Mouse (Mus musculus) right cerebral cortex, postnatal 4 days (tissue): ENCODE data around the gene Kif26b.

Source experiments
- DNase-seq: peaks from one replicate; pipeline ENCODE4 v3.0.0-alpha.2; 2022

Gene Kif26b

DNA sequence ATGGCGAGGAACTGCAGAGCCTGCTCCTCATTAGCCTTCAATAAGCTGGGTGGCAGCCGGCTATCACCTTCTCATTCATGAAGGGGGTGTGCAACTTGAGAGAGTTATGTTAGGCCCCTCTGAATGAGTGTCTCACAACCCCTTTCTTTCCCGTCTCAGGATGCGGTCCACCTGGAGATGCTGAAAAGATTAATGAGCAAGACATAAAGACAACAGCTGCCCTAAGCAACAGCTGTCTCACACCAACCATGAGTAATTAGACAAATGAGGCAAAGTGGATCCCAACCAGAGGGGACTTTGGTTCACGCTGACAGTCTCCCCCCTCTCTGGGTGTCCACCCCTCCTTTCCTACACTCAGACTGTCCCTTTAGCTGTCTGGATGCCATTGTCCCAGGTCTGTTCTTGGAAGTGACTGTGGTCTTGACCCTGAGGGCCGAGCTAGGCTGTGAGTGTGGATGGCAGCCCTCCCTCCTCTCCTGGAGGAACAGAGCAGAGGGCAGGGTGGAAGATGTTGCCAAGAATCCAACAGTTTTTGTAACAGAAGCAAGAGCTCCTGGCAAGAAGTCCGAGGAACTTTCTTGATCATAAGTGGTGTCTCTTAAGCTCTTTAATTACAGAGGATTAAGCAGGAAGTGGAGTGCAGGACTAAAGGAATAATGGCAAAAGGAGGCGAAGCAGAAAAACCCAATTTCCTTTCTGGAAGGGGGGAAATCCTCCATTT is 331.9 kb downstream of the Kif26b start:
- no peak for DNase-seq

DNA sequence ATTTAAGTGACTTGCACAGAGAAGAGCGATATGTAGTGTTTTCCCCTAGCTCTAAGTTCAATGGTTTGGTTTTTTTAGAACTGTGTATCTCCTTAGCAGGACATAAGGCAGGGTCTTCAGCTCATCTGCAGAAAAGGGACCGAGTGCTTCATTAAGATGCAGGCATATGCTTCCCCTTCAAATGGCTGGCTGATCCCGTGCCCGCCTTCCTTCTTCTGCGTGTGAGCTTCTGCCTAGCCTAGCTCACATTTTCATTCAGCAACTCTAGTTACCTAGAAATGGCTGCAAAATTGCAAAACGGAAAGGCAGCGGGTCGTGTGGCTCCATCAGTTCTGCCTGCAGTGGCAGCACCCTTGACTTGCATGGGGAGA is 332.5 kb downstream of the Kif26b start:
- DNase-seq = peak; percentile 17

DNA sequence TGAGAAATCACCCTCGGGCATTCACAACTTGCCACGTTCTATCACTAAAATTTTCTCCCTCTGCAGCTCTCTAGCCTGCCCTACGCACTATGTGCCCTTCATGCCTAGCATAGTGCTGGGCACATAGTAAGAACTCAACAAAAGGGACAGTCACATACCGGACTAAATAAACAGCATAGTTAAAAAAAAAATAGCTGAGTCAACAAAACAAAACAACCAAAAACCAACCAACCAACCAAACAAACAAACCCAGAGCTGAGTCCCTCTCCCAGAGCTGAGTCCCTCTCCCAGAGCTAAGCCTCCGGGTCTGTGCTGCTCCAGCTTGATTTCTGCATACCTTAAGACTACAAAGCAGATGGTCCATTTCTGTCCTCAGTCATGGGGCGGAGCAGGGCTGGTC is 334.8 kb downstream of the Kif26b start:
- DNase-seq = no peak

- DNase-seq = no peak
Measured at GRCm38 (mm10) chr1:178864297-178864696, 335.4 kb downstream of the Kif26b start.

- no peak for DNase-seq
Measured at GRCm38 (mm10) chr1:178866757-178867156, 337.8 kb downstream of the Kif26b start.

DNA sequence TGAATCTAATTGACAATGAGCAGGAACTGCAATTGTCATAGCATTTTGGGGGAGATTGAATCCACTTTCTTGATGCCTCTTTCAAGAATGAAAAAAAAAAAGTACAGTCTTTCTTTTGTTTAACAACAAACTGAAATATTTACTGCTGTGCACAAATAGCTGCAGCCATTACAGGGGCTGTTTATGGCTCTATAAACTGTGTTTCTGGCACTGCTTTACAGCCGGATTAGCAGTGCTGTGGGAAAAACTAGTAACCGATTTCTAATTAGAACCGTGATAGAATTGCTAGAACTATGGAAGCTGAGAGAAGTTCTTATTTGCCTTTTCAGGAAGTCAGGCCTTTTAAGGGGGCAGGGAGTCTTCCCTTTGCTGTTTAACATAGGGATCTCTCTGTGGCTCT is 342.1 kb downstream of the Kif26b start:
- DNase-seq = no peak

DNA sequence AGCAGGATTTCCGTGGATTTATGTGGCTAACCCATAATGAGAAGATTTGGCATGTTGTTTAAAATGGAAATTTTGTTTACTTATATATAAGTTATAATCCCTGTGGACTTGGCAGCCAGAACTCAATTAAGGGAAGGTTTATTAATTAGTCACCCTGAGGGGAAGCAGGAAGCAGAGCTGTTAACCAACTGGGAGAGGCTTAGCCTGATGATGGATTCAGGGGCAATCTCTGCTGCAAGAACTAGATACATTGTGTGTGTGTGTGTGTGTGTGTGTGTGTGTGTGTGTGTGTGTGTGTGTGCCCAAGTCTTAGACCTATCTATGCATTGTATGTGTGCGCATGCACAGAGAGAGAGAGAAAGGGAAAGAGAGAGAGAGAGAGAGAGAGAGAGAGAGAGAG is 348.0 kb downstream of the Kif26b start:
- no peak for DNase-seq

DNA sequence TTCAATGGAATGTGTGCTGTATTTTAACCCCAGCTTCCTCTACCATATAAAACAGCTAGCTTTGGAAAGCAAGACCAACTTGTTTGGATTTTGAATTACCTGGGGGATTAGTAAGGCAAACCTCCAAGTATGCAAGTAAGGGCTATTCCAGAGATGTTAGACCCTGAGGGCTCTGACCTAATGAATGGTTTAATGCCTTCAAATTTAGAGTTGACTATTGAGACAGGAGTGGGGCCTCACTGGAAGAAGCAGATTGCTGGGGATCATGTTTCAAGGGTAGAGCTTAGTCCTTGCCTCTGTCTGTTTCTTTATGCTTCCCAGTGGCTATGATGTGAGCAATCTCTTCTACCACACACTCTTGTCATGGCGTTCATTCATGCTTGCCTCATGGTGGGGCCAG is 349.8 kb downstream of the Kif26b start:
- DNase-seq = no peak

DNA sequence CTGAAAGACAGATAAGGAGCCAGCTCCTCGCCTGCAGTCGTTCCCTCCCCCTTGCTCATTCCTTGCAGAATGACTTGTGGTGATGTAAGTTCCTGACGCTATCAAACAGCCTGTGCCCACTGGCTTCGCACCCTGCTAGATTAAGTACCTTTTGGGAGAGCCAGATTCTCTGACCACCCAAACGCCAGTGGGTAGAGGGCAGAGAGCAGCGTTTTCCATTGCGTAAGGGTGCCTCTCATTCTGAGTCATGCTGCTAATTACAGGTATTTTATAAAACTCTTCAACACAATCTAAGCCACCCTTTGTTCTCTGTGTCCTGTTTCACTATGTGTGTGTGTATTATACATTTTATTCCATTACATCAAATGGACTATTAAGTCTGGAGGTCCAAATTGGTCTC is 352.0 kb downstream of the Kif26b start:
- DNase-seq = no peak

DNA sequence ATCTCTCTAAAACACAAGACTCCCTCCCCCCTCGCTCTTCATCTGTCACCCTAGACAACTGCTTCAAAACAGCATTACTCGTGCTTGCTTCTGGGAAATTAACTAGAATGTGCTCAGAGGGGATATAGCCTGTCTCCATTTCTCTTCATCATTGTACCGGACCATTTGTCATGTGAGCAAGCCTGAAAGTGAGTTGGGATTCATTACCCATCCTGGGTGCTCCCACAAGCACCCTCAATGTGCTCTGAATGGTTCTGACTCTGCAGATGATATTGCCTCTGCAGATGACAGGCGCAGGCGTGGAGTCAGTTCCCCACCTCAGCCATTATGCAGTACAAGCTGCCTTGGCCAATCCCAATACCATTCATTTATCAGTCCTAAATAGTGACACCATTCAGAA is 357.7 kb downstream of the Kif26b start:
- DNase-seq = no peak

DNA sequence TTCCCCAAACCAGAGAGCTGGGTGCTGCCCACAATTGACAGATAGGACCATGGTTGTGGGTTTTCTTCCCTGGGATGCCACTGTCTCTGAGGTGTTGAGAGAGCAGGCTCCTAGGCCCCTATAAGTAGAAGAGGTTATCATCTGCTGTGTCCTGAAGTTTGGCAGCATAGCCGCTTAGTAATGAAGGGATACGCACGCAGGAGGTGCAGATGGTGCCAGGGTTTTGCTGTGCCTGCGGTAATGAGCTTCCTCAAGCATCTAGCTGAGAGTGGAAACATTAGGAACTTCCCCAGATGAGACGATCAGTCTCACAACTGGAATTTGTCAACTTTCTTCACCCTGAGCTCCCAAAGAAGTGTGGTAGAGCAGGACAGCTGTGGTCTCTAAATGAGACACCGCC is 363.5 kb downstream of the Kif26b start:
- no peak for DNase-seq

GRCm38 (mm10) chr1:178893229-178894080 is 364.5 kb downstream of the Kif26b start:
- DNase-seq = no peak

DNA sequence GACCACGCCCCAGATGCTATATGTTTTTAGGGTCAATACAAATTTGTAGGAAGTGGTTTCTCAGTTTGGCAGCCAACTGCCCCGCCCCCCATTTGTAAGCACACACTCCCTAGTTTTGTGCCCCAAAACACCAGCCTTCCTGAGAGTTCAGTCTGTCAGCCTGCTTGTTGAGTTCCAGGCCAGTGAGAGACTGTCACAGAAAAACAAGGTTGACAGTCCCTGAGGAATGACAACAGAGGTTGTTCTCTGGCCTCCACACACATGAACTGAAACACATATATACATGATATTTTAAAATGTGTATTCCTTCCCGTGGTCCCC is 365.1 kb downstream of the Kif26b start:
- no peak for DNase-seq

- DNase-seq = no peak
Measured at GRCm38 (mm10) chr1:178895674-178896073, 366.7 kb downstream of the Kif26b start.

DNA sequence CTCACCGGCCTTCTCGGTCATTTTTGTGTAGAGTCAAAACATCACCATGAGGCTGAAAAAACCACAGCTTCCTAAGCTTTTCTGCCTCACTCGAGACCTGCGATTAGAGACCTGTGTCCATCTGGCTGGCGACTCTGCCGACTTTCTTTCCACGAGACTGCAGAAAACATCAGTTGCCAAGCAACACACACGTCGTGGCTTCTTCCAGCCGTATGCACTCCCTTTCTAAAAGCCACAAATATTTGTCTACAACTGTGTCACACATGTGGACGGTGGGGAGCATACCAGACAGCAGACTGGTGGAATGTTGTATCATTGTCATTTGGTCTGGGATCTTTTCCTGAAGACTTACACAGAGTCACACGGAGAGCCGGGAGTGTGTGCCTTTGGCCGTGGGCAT is 382.0 kb downstream of the Kif26b start:
- DNase-seq = no peak

DNA sequence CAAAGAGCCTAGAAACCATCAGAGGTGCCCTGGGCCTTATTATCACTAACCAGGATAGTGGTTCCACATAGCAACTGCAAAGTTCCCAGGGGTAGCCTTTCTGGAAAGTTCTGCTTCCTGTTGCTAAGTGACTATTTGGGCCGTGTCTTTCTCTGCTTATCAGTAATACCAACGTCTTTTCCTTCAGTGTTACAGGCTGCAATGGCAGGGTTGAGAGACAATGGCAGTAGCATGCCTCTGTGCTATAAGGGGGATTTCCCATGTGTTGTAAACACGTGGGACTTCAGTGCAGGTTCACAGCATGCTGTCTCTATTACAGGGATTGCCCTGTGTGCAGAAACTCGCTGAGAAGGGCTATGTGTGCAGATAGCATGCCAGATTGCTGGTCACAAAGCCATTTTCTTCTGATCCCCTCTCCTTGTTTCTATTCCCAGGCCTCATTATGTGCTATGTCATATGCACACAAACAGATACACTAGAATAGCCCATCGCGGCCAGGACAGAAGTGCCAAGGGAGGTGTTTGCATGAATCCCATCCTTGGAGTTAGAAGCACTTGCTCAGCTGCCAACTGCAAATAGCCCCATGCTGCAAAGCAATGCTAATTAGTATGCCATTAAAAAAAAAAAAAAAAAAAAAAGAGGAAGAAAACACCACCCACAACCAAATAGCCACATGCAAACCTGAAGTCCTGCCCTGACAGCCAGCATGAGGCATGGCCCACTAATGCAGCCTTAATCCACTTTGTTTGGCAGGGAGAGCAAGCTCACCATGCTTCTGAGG is 384.2 kb downstream of the Kif26b start:
- no peak for DNase-seq

DNA sequence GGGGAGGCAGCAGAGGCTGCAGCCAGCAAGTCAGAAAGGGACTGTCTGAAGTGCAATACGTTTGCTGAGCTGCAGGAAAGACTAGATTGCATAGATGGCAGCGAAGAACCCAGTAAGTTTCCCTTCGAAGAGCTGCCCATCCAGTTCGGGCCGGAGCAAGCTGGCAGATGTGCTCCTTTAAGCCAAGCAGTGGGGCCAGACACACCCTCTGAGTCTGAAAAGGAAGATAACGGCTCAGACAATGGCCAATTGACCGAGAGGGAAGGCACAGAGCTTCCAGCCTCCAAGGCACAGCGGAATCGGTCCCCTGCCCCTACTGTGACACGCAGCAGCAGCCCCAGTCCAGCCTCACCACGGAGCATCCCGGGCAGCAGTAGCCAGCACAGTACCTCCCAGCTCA is 386.1 kb downstream of the Kif26b start:
- DNase-seq = no peak

GRCm38 (mm10) chr1:178917194-178917902 is 388.4 kb downstream of the Kif26b start:
- no peak for DNase-seq

DNA sequence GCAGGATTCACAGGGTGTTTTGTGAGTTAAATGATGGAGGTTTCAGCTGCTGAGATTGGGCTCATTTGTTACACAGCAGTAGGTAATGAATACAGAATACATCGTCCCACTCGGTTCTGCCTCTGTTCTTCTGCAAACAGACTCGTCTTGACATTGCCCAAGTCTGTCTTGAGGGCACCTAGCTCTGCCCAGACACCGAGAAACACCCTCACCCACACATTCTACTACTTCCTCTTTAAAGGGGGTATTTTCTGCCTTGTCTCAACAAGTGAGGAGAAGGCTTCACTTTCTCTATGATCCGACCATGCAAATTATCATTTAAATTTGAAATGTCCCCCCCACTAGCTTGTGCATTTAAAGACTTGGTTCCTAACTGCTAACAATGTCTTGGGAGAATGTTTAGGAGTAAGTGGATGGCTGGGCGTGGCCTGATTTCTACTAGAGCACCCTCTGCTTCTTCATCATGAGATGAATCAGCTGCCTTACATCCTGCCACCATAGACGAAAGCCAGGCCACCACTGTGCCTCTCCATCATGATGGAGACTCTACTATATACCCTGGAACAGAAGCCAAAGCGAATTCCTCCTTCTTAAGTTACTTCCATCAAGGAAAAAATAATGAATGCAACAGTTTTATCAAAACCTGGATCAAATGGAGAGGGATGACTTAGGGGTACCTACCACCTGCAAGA is 395.7 kb downstream of the Kif26b start:
- DNase-seq = no peak

GRCm38 (mm10) chr1:178929531-178929930 is 400.6 kb downstream of the Kif26b start:
- no peak for DNase-seq

DNA sequence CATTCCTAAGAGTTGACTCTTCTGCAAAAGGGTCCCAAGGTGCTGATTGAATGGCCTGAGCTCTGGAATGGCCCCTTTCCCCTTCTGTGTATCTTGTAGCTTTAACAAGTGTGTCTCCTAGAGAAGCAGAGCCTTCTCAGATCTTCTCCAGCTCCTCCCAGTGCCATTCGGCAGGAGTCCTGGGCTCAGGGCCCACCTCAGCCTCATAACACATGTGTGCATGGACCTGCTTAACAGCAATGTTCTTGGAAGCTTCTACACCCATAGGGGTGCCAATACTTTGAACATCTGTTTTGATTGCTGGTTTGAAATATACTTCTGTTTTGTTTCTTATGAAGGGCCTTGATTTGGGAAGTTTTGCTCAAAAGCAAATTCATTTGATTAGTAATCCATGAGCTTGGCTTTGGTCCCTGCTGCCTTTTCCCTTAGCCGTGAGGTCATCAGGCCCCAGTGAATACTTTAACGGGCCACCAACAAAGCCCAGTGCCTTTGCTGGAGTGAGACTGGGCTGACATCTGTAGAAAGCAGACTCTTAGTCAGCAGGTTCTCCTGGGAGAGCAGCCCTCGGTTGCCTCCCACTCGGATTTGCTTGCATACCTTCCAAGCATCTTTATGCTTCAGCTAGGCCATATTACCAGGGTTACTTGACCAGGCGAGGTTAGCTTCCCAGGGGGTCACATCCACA is 405.2 kb downstream of the Kif26b start:
- no peak for DNase-seq

- no peak for DNase-seq
Measured at GRCm38 (mm10) chr1:178936457-178936856, 407.5 kb downstream of the Kif26b start.
